Mouse (Mus musculus): ENCODE data around the gene Gmfb. TPM values are rescaled to one million over a fixed set of nuclear protein-coding genes. Genes with fewer than 3 reads are reported as not detected.

Gmfb gene
- polyA plus RNA-seq, 1 experiment, result 87.9 TPM

DNA sequence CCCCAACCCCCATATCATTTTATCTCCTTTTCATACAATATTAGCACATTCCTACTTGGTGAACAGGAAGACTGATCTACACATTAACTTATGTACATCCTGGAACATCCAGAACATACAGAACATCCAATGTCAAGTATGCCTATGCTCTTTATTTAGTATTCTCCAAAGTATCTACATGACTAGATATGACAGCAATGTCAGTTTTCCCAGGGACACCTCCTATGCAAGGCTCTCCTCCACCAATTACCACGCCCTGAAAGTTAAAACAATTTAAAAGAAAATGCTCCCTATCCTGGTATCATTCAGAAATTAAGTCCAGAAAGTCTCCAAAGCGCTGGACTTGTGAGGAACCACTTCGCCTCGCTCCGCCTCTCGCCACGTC is 62.1 kb downstream of the Gmfb start:
- Histone ChIP-seq H3K4me1 (ENCODE audit: control insufficient read depth, insufficient read depth, low read length) (peaks cover 2% of the 10 kb centered on the region; the same call in 1 of the 2 replicates), H3K27ac (ENCODE audit: insufficient read depth, low read length) (no peak overlapping the region), H3K4me3 (ENCODE audit: insufficient read depth, low read length) (no peak overlapping the region)
- TF ChIP-seq POLR2A (IDR thresholded peaks at IDR 0.05; ENCODE audit: low read depth, low read length) (no peak; the same call in 1 of the 2 replicates), CTCF (IDR thresholded peaks at IDR 0.05; ENCODE audit: borderline replicate concordance, insufficient read depth, low read length) (no peak)

Other genes starting within 250 kb of the Gmfb start
- 16.5 and 27.5 TPM in 2 replicates for gene Cdkn3, start 61.7 kb downstream of the Gmfb start, polyA plus RNA-seq (2011; ENCODE audit: insufficient read length, low read depth, missing spikeins)
- gene Cnih1, start 33.8 kb downstream of the Gmfb start, polyA plus RNA-seq (2011; ENCODE audit: insufficient read length, low read depth, missing spikeins), result 259 and 293 TPM in 2 replicates
- gene Cgrrf1, start 9.9 kb upstream of the Gmfb start, polyA plus RNA-seq (2011; ENCODE audit: insufficient read length, low read depth, missing spikeins), result 29.6 and 34.5 TPM in 2 replicates
- gene Samd4, start 60.6 kb upstream of the Gmfb start, polyA plus RNA-seq (2011; ENCODE audit: insufficient read length, low read depth, missing spikeins), result 54.3 and 71.0 TPM in 2 replicates